Mouse (Mus musculus) lung, embryonic 14.5 days (tissue): ENCODE measurements at regions not wholly inside any gene's neighbourhood (a gene's known extent, or its start where the extent isn't known, plus 50 kb on each side); places are given as distances from the start of the nearest gene placed in this dataset.

ENCODE experiments used
- ATAC-seq: fragments of 200-750 bp; cut with Nextera tagmentation; 2 replicates; pipeline ENCODE4 v1.8.0; 2017; ENCODE audit warnings: mild to moderate bottlenecking, moderate TSS enrichment, moderate library complexity; ENCODE audit not compliant: insufficient read depth
- DNase-seq: peaks from one replicate; pipeline ENCODE4 v3.0.0-alpha.2; 2015
- H3K27ac ChIP-seq: fragments of 300-500 bp; sonication (generic); 2 replicates; pipeline ENCODE4 v1.5.1; 2014; ENCODE audit warnings: low read depth, mild to moderate bottlenecking, moderate library complexity
- H3K27me3 ChIP-seq: fragments of 300-500 bp; sonication (generic); 2 replicates; pipeline ENCODE4 v1.6.1; 2014; ENCODE audit warnings: low read length, control low read depth; ENCODE audit not compliant: insufficient read depth
- H3K36me3 ChIP-seq: fragments of 300-500 bp; sonication (generic); 2 replicates; pipeline ENCODE4 v1.6.1; 2014; ENCODE audit warnings: control low read depth; ENCODE audit not compliant: insufficient read depth
- H3K4me1 ChIP-seq: fragments of 300-500 bp; sonication (generic); 2 replicates; pipeline ENCODE4 v1.6.1; 2014; ENCODE audit warnings: antibody characterized with exemption, control low read depth; ENCODE audit not compliant: insufficient read depth
- H3K4me2 ChIP-seq: fragments of 300-500 bp; sonication (generic); 2 replicates; pipeline ENCODE4 v1.6.1; 2014; ENCODE audit warnings: mild to moderate bottlenecking
- H3K4me3 ChIP-seq: fragments of 300-500 bp; sonication (generic); 2 replicates; pipeline ENCODE4 v1.5.1; 2014; ENCODE audit warnings: low read depth, low read length
- H3K9ac ChIP-seq: fragments of 300-500 bp; sonication (generic); 2 replicates; pipeline ENCODE4 v1.6.1; 2014
- H3K9me3 ChIP-seq: fragments of 300-500 bp; sonication (generic); 2 replicates; pipeline ENCODE4 v1.6.1; 2016; ENCODE audit warnings: low read depth, low read length, control low read depth
- CTCF ChIP-seq: IDR thresholded peaks from 2 replicates; pipeline ENCODE4 v1.5.1; 2016; ENCODE audit warnings: antibody characterized with exemption, low read depth
- WGBS: fragments of 180-500 bp; shearing (Covaris S2); extraction: QIAGEN DNeasy Blood & Tissue Kit; methylation state at CpG from one replicate; pipeline ENCODE4 v1.1.7; 2014; 5-methylcytosine and 5-hydroxymethylcytosine counted together

GRCm38 (mm10) chr1:126918876-126919275, 88.3 kb upstream of the Nckap5 start:
- Histone ChIP-seq H3K4me2 (no peak overlapping the region), H3K27me3 (no peaks in the 10 kb centered on the region), H3K4me1 (no peaks in the 10 kb centered on the region), H3K9ac (no peak overlapping the region), H3K27ac (no peak overlapping the region), H3K36me3 (no peaks in the 10 kb centered on the region), H3K9me3 (no peaks in the 10 kb centered on the region), H3K4me3 (no peak overlapping the region)
- ATAC-seq = no peak
- no peak for DNase-seq
- no peak for TF ChIP-seq CTCF
- 70% methylated on average over 1 of the region's 1 CpGs for WGBS

GRCm38 (mm10) chr1:126917872-126918271, 87.3 kb upstream of the Nckap5 start:
- Histone ChIP-seq H3K4me3 (no peak overlapping the region), H3K4me1 (no peaks in the 10 kb centered on the region), H3K27ac (no peak overlapping the region), H3K27me3 (no peaks in the 10 kb centered on the region), H3K9ac (no peak overlapping the region), H3K36me3 (no peaks in the 10 kb centered on the region), H3K9me3 (no peaks in the 10 kb centered on the region), H3K4me2 (no peak overlapping the region)
- DNase-seq = peak; percentile 49
- ATAC-seq = no peak
- 41% methylated on average over 6 of the region's 6 CpGs for WGBS
- TF ChIP-seq CTCF = no peak

- Histone ChIP-seq H3K9me3 (no peaks in the 10 kb centered on the region), H3K9ac (no peak overlapping the region)
- no peak for TF ChIP-seq CTCF
Measured at GRCm38 (mm10) chr1:126916369-126916768, 85.8 kb upstream of the Nckap5 start.

GRCm38 (mm10) chr1:126911277-126912060, 80.9 kb upstream of the Nckap5 start:
- no peak overlapping the region for H3K9ac ChIP-seq
- no peak overlapping the region for H3K4me3 ChIP-seq
- 27% methylated on average over 12 of the region's 12 CpGs for WGBS
- ATAC-seq (peak; percentile 94), DNase-seq (peak; percentile 92)
- H3K36me3 ChIP-seq = no peaks in the 10 kb centered on the region
- no peak overlapping the region for H3K4me2 ChIP-seq
- H3K27ac ChIP-seq = peak overlapping the region; percentile 56; the same call in 1 of the 2 replicates
- no peaks in the 10 kb centered on the region for H3K27me3 ChIP-seq
- no peaks in the 10 kb centered on the region for H3K9me3 ChIP-seq
- no peak for TF ChIP-seq CTCF
- no peaks in the 10 kb centered on the region; the same call in 1 of the 2 replicates for H3K4me1 ChIP-seq

More at GRCm38 (mm10) chr1:126916369-126916768, 85.8 kb upstream of the Nckap5 start:
- Histone ChIP-seq H3K27me3 (no peaks in the 10 kb centered on the region), H3K4me1 (no peaks in the 10 kb centered on the region), H3K4me2 (no peak overlapping the region), H3K4me3 (no peak overlapping the region), H3K27ac (no peak overlapping the region), H3K36me3 (no peaks in the 10 kb centered on the region)
- WGBS = 63% methylated on average over 6 of the region's 6 CpGs
- no peak for ATAC-seq
- DNase-seq = no peak

- no peak for TF ChIP-seq CTCF
- DNase-seq = no peak
- Histone ChIP-seq H3K27ac (no peak overlapping the region), H3K9me3 (no peaks in the 10 kb centered on the region), H3K4me1 (no peaks in the 10 kb centered on the region; the same call in 1 of the 2 replicates), H3K36me3 (no peaks in the 10 kb centered on the region), H3K4me2 (no peak overlapping the region), H3K9ac (no peak overlapping the region), H3K27me3 (no peaks in the 10 kb centered on the region), H3K4me3 (no peak overlapping the region)
- WGBS = 75% methylated on average over 2 of the region's 2 CpGs
- no peak for ATAC-seq
Measured at GRCm38 (mm10) chr1:126907417-126907816, 76.8 kb upstream of the Nckap5 start.

- Histone ChIP-seq H3K4me3 (no peak overlapping the region), H3K36me3 (no peaks in the 10 kb centered on the region), H3K4me1 (no peaks in the 10 kb centered on the region), H3K9me3 (no peaks in the 10 kb centered on the region), H3K27ac (no peak overlapping the region), H3K9ac (no peak overlapping the region), H3K4me2 (no peak overlapping the region), H3K27me3 (no peaks in the 10 kb centered on the region)
- DNase-seq = no peak
- 71% methylated on average over 3 of the region's 3 CpGs for WGBS
- TF ChIP-seq CTCF = no peak
- ATAC-seq = no peak
Measured at GRCm38 (mm10) chr1:126898484-126898883, 67.9 kb upstream of the Nckap5 start.

- Histone ChIP-seq H3K9me3 (no peaks in the 10 kb centered on the region), H3K4me3 (no peak overlapping the region), H3K27ac (no peak overlapping the region), H3K9ac (no peak overlapping the region), H3K4me2 (no peak overlapping the region), H3K27me3 (no peaks in the 10 kb centered on the region), H3K4me1 (no peaks in the 10 kb centered on the region), H3K36me3 (no peaks in the 10 kb centered on the region)
- 75% methylated on average over 4 of the region's 4 CpGs for WGBS
- no peak for TF ChIP-seq CTCF
- ATAC-seq = no peak
- no peak for DNase-seq
Measured at GRCm38 (mm10) chr1:126896895-126897294, 66.3 kb upstream of the Nckap5 start.
